Mouse (Mus musculus) ES-Bruce4 (cell line): ENCODE results near the gene Bcdin3d.

ENCODE experiments used
- EP300 ChIP-seq: IDR thresholded peaks from 2 replicates; pipeline ENCODE4 v1.6.1; 2011; ENCODE audit warnings: low read depth, low read length; ENCODE audit not compliant: insufficient read depth
- POLR2A ChIP-seq: IDR thresholded peaks from one replicate; pipeline ENCODE4 v1.8.1; 2011; ENCODE audit warnings: low read length; ENCODE audit not compliant: insufficient read depth

DNA sequence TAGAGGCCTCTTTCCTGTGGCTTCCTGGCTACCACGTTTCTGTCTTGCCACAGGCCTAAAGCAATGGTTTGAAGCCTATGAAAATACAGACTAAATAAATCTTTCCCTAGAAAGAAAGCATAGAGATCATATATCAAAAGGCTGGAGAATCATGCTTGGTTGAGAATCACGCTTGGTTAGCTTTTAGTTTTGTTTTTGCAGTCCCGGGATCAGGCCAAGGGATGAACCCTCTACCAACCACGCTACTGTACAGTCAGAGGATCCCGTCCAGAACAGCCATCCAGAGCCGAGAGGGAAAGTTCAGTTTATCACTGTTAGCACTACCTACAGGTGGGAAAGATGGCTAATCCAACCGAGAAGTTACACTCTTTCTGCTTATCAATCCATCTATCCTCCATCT lies 32.2 kb downstream of the Bcdin3d start:
- TF ChIP-seq EP300 (no peak), POLR2A (no peak)
